Mouse (Mus musculus): ENCODE data around the gene 4933415A04Rik. TPM values are rescaled to one million over a fixed set of nuclear protein-coding genes. Genes with fewer than 3 reads are reported as not detected.

Gene 4933415A04Rik
- polyA plus RNA-seq, 1 experiment from 2014 or later = 6.4 TPM

DNA sequence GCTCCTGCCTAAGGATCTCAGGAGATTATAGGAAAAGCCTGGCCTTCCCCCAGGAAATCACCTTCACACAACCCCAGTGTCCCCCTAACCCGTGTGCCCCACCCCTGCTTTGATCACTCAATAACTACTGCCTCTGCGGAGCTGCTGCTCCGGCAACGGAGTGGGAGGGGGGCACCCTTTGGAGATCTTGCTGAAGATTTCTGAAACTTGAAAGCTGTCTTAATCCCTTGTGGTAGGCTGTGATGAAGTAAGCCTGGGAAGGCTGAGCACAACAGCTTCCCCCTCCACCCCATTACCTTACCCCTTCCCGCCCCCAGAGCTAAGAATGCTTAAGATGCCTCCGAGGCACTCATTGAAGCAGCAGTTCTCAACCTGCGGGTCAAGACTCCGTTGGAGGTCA lies 21.0 kb upstream of the 4933415A04Rik start:
- peak; percentile 78 for ATAC-seq (replicated peaks; ENCODE audit: low FRiP score, low TSS enrichment, low read depth)
- 25% methylated on average over 8 of the region's 8 CpGs for WGBS
- Histone ChIP-seq H3K9me3 (ENCODE audit: control insufficient read depth, low read length) (no peaks in the 10 kb centered on the region), H3K36me3 (ENCODE audit: control insufficient read depth, insufficient read depth, low read length) (peaks cover 9% of the 10 kb centered on the region; the same call in 1 of the 2 replicates), H3K27me3 (replicated peaks; ENCODE audit: control insufficient read depth, insufficient read depth, low read length) (no peaks in the 10 kb centered on the region), H3K4me1 (replicated peaks; ENCODE audit: control insufficient read depth, insufficient read depth, low read length) (peaks cover 28% of the 10 kb centered on the region), H3K9ac (ENCODE audit: low read length) (no peak overlapping the region), H3K4me2 (ENCODE audit: low read length) (peak overlapping the region; percentile 3; the same call in 1 of the 2 replicates), H3K4me3 (ENCODE audit: low read depth, low read length) (no peak overlapping the region), H3K27ac (ENCODE audit: low read depth) (peak overlapping the region; percentile 39)
- DNase-seq (ENCODE audit: low spot score) = peak; percentile 61

DNA sequence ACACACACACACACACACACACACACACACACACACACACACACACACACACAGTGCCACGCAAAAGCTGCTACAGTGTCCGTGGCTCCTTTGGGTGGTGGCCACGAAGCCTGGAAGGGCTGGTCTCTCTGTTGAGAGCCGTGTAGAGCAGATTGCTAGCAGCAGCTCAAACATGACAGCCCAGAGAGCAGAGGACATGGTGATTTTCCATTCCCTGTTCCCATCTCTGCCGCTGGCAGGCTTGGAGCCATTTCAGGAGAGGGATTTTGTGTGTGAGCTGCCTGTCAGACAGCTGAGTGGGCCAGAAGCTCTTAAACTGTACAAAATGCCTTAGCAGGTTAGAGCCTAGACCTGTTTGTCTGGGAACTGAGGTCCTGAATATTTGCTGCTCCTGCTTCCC lies 20.1 kb upstream of the 4933415A04Rik start:
- no peaks in the 10 kb centered on the region for H3K27me3 ChIP-seq (replicated peaks; ENCODE audit: control insufficient read depth, insufficient read depth, low read length)
- H3K4me1 ChIP-seq (replicated peaks; ENCODE audit: control insufficient read depth, insufficient read depth, low read length) = peaks cover 28% of the 10 kb centered on the region
- H3K9ac ChIP-seq (ENCODE audit: low read length) = no peak overlapping the region
- H3K9me3 ChIP-seq (ENCODE audit: control insufficient read depth, low read length) = no peaks in the 10 kb centered on the region
- H3K27ac ChIP-seq (ENCODE audit: low read depth) = no peak overlapping the region; the same call in 1 of the 2 replicates
- no peak for ATAC-seq (replicated peaks; ENCODE audit: low FRiP score, low TSS enrichment, low read depth)
- H3K36me3 ChIP-seq (ENCODE audit: control insufficient read depth, insufficient read depth, low read length) = peaks cover 9% of the 10 kb centered on the region; the same call in 1 of the 2 replicates
- no peak overlapping the region for H3K4me2 ChIP-seq (ENCODE audit: low read length)
- DNase-seq (ENCODE audit: low spot score) = no peak
- H3K4me3 ChIP-seq (ENCODE audit: low read depth, low read length) = no peak overlapping the region
- 70% methylated on average over 5 of the region's 5 CpGs for WGBS

DNA sequence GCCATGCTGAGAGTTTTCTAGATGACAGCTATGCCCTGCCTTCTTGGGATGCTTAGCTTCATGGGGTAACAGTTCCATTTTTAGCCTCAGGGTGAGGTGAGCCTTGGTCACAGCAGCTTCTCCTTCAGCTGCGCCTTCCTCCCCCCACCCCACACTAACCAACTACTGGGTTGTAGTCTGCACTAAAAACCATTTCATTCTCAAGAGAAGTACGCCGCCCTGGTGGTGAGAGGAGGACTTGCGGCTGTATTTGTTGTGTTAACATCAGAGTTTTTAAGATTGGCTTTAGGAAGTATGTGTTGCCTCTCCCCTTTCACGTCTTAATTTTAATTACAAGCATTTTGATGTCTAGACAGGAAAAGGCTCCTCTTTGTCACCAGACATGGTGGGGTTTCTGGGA lies 18.6 kb upstream of the 4933415A04Rik start:
- Histone ChIP-seq H3K27ac (ENCODE audit: low read depth) (no peak overlapping the region), H3K9me3 (ENCODE audit: control insufficient read depth, low read length) (no peaks in the 10 kb centered on the region), H3K9ac (ENCODE audit: low read length) (no peak overlapping the region), H3K4me1 (replicated peaks; ENCODE audit: control insufficient read depth, insufficient read depth, low read length) (peaks cover 23% of the 10 kb centered on the region), H3K4me3 (ENCODE audit: low read depth, low read length) (no peak overlapping the region), H3K36me3 (ENCODE audit: control insufficient read depth, insufficient read depth, low read length) (peaks cover 9% of the 10 kb centered on the region; the same call in 1 of the 2 replicates), H3K4me2 (ENCODE audit: low read length) (no peak overlapping the region), H3K27me3 (replicated peaks; ENCODE audit: control insufficient read depth, insufficient read depth, low read length) (no peaks in the 10 kb centered on the region)
- DNase-seq (ENCODE audit: low spot score) (no peak), ATAC-seq (replicated peaks; ENCODE audit: low FRiP score, low TSS enrichment, low read depth) (no peak)
- WGBS = 68% methylated on average over 5 of the region's 5 CpGs

DNA sequence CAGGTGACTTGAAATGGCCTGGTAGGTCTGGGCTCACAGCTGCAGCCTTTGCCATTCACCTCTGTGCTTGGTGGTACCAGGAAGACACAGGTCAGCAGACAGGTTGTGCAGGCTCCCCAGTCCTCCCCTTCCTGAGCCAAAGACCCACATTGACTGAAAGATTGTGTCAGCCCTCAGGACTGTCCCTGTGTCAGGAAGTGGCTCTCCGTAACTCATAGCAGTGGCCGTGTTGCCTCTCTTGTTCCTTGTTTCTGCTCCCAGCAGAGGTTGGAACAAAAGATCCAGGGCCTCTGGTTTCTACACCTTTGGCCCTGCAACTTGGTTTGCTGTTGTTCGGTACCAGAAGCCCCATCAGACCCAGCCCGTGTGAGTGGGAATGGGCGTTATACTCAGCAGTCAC lies 17.7 kb upstream of the 4933415A04Rik start:
- Histone ChIP-seq H3K9me3 (ENCODE audit: control insufficient read depth, low read length) (no peaks in the 10 kb centered on the region), H3K4me2 (ENCODE audit: low read length) (no peak overlapping the region), H3K27ac (ENCODE audit: low read depth) (peak overlapping the region; percentile 70), H3K36me3 (ENCODE audit: control insufficient read depth, insufficient read depth, low read length) (peaks cover 11% of the 10 kb centered on the region; the same call in 1 of the 2 replicates), H3K4me1 (replicated peaks; ENCODE audit: control insufficient read depth, insufficient read depth, low read length) (peaks cover 17% of the 10 kb centered on the region), H3K9ac (ENCODE audit: low read length) (no peak overlapping the region), H3K4me3 (ENCODE audit: low read depth, low read length) (no peak overlapping the region), H3K27me3 (replicated peaks; ENCODE audit: control insufficient read depth, insufficient read depth, low read length) (no peaks in the 10 kb centered on the region)
- no peak for DNase-seq (ENCODE audit: low spot score)
- 77% methylated on average over 5 of the region's 5 CpGs for WGBS
- no peak for ATAC-seq (replicated peaks; ENCODE audit: low FRiP score, low TSS enrichment, low read depth)

DNA sequence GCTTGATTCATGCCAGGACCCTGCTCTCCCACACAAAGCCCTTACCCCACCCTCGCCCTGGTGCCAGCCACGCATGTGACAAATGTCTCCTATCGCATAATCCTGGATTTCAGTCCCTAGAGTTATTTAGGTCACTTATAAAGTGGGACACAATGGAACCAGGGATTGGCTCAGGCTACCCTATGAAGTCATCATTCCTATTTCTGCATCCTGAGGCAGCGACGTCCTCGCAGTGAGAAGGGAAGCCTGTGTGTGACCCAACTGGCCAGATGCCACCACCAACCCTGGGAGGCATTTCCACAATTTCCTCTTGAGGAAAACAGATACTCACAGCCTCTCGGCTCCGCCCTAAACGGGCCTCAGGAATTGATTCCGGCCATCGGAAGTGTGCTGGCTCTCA lies 17.2 kb upstream of the 4933415A04Rik start:
- no peak for ATAC-seq (replicated peaks; ENCODE audit: low FRiP score, low TSS enrichment, low read depth)

DNA sequence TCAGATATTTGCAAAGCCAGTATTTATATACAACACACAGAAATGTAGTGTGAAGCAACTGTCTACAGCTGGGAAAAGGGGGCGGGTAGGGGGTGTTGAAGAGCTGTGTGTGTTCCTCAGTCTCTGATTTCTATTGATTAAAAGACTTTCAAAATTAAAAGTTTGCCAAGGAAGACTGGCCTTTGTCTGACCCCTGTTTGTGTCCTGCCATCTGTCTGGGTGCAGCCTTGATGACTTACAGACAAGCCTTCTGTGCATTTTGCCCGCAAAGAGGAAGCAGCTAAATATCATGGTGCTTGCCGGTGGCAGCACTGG lies 11.8 kb upstream of the 4933415A04Rik start:
- Histone ChIP-seq H3K27ac (ENCODE audit: low read depth) (peak overlapping the region; percentile 76), H3K9me3 (ENCODE audit: control insufficient read depth, low read length) (no peaks in the 10 kb centered on the region), H3K36me3 (ENCODE audit: control insufficient read depth, insufficient read depth, low read length) (peaks cover 16% of the 10 kb centered on the region), H3K4me1 (replicated peaks; ENCODE audit: control insufficient read depth, insufficient read depth, low read length) (peaks cover 19% of the 10 kb centered on the region), H3K9ac (ENCODE audit: low read length) (no peak overlapping the region), H3K27me3 (replicated peaks; ENCODE audit: control insufficient read depth, insufficient read depth, low read length) (no peaks in the 10 kb centered on the region), H3K4me2 (ENCODE audit: low read length) (peak overlapping the region; percentile 28; the same call in 1 of the 2 replicates), H3K4me3 (ENCODE audit: low read depth, low read length) (no peak overlapping the region)
- 18% methylated on average over 3 of the region's 3 CpGs for WGBS
- DNase-seq (ENCODE audit: low spot score) (no peak), ATAC-seq (replicated peaks; ENCODE audit: low FRiP score, low TSS enrichment, low read depth) (peak; percentile 34)

More for the DNA sequence above, 17.2 kb upstream of the 4933415A04Rik start:
- Histone ChIP-seq H3K4me1 (replicated peaks; ENCODE audit: control insufficient read depth, insufficient read depth, low read length) (peaks cover 14% of the 10 kb centered on the region), H3K4me2 (ENCODE audit: low read length) (no peak overlapping the region), H3K4me3 (ENCODE audit: low read depth, low read length) (no peak overlapping the region), H3K27ac (ENCODE audit: low read depth) (peak overlapping the region; percentile 70), H3K27me3 (replicated peaks; ENCODE audit: control insufficient read depth, insufficient read depth, low read length) (no peaks in the 10 kb centered on the region), H3K9ac (ENCODE audit: low read length) (no peak overlapping the region), H3K36me3 (ENCODE audit: control insufficient read depth, insufficient read depth, low read length) (0 out of 2 replicates have a peak, but pooled peaks cover 8% of the 10 kb centered on the region), H3K9me3 (ENCODE audit: control insufficient read depth, low read length) (no peaks in the 10 kb centered on the region)
- no peak for DNase-seq (ENCODE audit: low spot score)
- 80% methylated on average over 11 of the region's 11 CpGs for WGBS

DNA sequence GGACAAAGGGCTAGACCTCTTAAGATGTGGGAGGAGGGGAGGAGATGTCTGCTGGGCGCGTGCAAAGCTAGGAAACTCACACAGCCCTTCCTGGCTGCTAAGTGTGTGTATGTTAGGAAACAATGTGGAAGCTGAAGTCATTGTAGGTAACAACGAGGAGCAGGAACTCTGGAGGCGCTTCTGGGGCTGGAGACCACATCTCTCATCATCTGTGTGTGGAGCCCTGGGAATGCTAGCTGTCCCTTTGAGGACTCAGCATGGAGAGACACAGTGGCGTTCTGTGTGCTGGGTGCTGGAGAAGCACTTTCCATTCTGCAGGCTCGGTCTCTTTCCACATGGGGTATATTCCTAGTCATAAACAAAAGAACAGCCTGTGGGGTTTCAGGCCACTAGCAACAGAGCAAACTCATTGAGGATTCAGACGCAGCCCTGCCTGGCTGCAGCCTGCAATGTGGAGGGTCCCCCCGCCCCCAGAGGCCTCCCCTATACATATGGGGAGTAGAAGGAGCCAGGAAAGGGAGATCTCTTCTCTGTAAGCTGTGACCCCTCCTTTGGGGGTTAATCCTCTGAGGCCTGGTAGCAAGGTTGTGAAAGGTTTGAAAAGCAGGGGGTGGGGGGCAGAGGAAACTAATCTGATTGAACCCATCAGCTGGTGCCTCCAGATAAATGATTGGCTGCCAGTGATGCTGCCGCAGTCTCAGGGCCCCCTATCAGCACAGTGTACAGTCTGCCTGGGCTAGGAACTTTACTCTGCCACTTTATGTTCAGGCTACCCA lies 11.3 kb upstream of the 4933415A04Rik start:
- peaks cover 19% of the 10 kb centered on the region for H3K4me1 ChIP-seq (replicated peaks; ENCODE audit: control insufficient read depth, insufficient read depth, low read length)
- no peak overlapping the region for H3K4me3 ChIP-seq (ENCODE audit: low read depth, low read length)
- H3K9me3 ChIP-seq (ENCODE audit: control insufficient read depth, low read length) = no peaks in the 10 kb centered on the region
- peak; percentile 68 for DNase-seq (ENCODE audit: low spot score)
- H3K9ac ChIP-seq (ENCODE audit: low read length) = 0 out of 2 replicates have a peak overlapping the region, but pooled peaks have one; percentile 22
- H3K27ac ChIP-seq (ENCODE audit: low read depth) = peak overlapping the region; percentile 76
- peak overlapping the region; percentile 28; the same call in 1 of the 2 replicates for H3K4me2 ChIP-seq (ENCODE audit: low read length)
- H3K27me3 ChIP-seq (replicated peaks; ENCODE audit: control insufficient read depth, insufficient read depth, low read length) = no peaks in the 10 kb centered on the region
- 17% methylated on average over 9 of the region's 9 CpGs for WGBS
- ATAC-seq (replicated peaks; ENCODE audit: low FRiP score, low TSS enrichment, low read depth) = peak; percentile 53
- H3K36me3 ChIP-seq (ENCODE audit: control insufficient read depth, insufficient read depth, low read length) = peaks cover 21% of the 10 kb centered on the region

DNA sequence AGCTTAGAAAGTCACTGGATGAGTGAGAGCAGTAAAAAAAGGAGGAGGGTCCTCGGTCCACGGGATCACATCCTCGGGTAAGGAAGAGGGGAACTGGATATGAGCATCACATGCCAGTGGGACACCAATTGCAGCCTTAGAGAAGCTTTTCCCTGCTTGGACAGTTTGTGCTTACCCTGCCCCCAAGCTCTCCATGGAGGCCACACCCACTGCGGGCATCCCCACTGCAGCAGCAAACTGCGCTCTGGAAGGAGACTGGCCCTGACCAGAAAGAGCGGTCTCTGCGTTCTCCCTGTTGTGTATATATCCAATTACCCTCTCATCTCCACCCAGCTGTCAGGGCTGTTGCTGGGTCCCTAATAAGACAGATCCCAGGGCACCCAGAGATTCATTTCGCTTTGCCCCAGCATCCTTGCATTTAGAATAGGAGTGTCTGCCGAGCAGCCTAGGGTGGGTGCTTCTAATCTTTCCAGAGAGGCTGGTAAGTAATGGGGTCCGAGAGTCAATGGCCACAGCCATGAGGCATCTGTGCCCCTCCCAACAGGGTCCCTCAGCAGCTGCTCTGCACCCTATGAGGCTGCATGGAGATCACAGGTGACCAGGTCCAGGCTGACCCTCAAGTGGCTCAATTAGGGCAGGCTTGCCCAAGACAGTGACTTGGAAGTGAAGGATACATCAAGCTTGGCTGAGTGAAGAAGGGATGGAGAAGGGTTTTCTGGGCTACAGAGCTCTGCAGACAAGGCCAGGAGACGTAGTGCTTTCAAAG lies 8.9 kb upstream of the 4933415A04Rik start:
- peaks cover 19% of the 10 kb centered on the region for H3K4me1 ChIP-seq (replicated peaks; ENCODE audit: control insufficient read depth, insufficient read depth, low read length)
- ATAC-seq (replicated peaks; ENCODE audit: low FRiP score, low TSS enrichment, low read depth) (no peak), DNase-seq (ENCODE audit: low spot score) (no peak)
- WGBS = 41% methylated on average over 11 of the region's 11 CpGs
- H3K9ac ChIP-seq (ENCODE audit: low read length) = no peak overlapping the region
- no peak overlapping the region for H3K4me3 ChIP-seq (ENCODE audit: low read depth, low read length)
- H3K9me3 ChIP-seq (ENCODE audit: control insufficient read depth, low read length) = no peaks in the 10 kb centered on the region
- H3K4me2 ChIP-seq (ENCODE audit: low read length) = no peak overlapping the region
- H3K36me3 ChIP-seq (ENCODE audit: control insufficient read depth, insufficient read depth, low read length) = peaks cover 29% of the 10 kb centered on the region
- H3K27me3 ChIP-seq (replicated peaks; ENCODE audit: control insufficient read depth, insufficient read depth, low read length) = no peaks in the 10 kb centered on the region
- no peak overlapping the region for H3K27ac ChIP-seq (ENCODE audit: low read depth)

Measured in intestine, embryonic 14.5 days (tissue).